Mouse (Mus musculus) midbrain, embryonic 12.5 days (tissue): Measurements from ENCODE around the gene Npr3. TPM values are rescaled to one million over a fixed set of nuclear protein-coding genes. Genes with fewer than 3 reads are reported as not detected.

Experiments
- ATAC-seq: fragments of 200-750 bp; cut with Nextera tagmentation; 2 replicates; pipeline ENCODE4 v1.8.0; 2017; ENCODE audit warnings: low read depth, moderate TSS enrichment, moderate library complexity; ENCODE audit not compliant: low FRiP score
- H3K27ac ChIP-seq: fragments of 300-500 bp; sonication (generic); replicated peaks from 2 replicates; pipeline ENCODE4 v1.5.1; 2016; ENCODE audit warnings: mild to moderate bottlenecking
- H3K27me3 ChIP-seq: fragments of 300-500 bp; sonication (generic); 2 replicates; pipeline ENCODE4 v1.6.1; 2016; ENCODE audit warnings: mild to moderate bottlenecking
- H3K36me3 ChIP-seq: fragments of 300-500 bp; sonication (generic); 2 replicates; pipeline ENCODE4 v1.6.1; 2016
- H3K4me1 ChIP-seq: fragments of 300-500 bp; sonication (generic); 2 replicates; pipeline ENCODE4 v1.6.1; 2016
- H3K4me2 ChIP-seq: fragments of 300-500 bp; sonication (generic); replicated peaks from 2 replicates; pipeline ENCODE4 v1.6.1; 2016; ENCODE audit warnings: mild to moderate bottlenecking, moderate library complexity
- H3K4me3 ChIP-seq: fragments of 300-500 bp; sonication (generic); 2 replicates; pipeline ENCODE4 v1.5.1; 2016; ENCODE audit warnings: mild to moderate bottlenecking
- H3K9ac ChIP-seq: fragments of 300-500 bp; sonication (generic); replicated peaks from 2 replicates; pipeline ENCODE4 v1.6.1; 2016; ENCODE audit warnings: mild to moderate bottlenecking, moderate library complexity
- H3K9me3 ChIP-seq: fragments of 300-500 bp; sonication (generic); 2 replicates; pipeline ENCODE4 v1.6.1; 2016; ENCODE audit warnings: mild to moderate bottlenecking
- WGBS: fragments of 180-500 bp; shearing (Covaris S2); methylation state at CpG from one replicate; pipeline ENCODE4 v1.1.7; 2016; 5-methylcytosine and 5-hydroxymethylcytosine counted together
- polyA plus RNA-seq: library from polyadenylated mRNA; unstranded; fragments of >200 nt; fragmentation: Nextera tagmentation; extraction: Ambion mirVana; gene quantifications from 2 replicates; pipeline ENCODE4 v1.2.1, GENCODE M21; 2016

Gene Npr3
- 2.7 and 3.2 TPM in 2 replicates for polyA plus RNA-seq

DNA sequence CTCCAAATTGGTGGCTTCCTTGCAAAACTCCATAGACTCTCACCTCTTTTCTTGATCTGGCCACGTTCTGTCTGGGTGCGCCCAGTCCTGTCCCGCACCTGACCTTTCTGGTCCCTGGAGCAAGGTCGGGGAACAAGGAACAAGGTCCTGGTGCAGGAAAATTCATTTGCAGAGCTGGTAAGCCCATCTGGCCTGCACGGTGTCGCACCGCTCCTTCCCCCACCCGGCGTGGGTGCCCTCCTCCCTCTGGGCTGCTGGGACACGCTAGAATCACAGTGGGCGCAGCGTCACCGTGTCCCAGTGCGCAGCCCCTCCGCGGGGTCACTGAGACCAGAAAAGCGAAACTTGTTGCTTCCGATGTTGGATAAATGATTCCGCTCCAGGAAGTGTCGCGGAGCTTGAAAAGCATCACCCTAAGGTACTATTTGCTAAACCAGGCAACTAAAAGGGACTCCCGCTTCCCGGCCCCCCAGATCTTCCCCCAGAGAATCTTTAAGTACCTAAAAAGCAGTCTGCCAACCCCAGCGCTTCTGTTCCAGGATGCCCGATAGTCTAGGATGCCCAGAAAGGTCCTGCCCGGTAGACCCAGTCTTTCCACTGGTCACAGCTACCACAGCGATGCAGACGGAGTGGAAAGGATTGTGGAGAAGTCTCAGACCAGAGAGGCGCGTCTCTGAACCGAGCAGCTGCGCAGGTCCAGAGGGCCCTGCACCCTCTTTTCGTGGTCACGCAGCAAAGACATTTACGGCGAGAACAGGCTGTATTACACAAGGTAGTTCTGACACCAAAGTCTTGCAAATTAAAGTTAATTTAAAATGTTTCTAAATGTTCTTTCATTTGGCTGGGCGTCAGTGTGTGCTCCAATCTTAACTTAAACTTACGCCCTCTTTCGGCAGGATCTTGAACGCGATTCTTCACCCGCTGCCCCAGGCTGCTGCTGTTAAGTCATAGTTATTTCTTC lies at the start of gene Npr3:
Gene Npr3, minus strand, starts transcription at position 717 of the 961 bp plus-strand sequence.
- H3K27ac ChIP-seq = no peak within 1 kb of the TSS
- peak; percentile 21; the same call in 1 of the 2 replicates for ATAC-seq
- H3K4me3 ChIP-seq = peak within 1 kb of the TSS; percentile 46
- no peaks in the 10 kb centered on the region for H3K36me3 ChIP-seq
- H3K27me3 ChIP-seq = peaks cover 62% of the 10 kb centered on the region
- no peaks in the 10 kb centered on the region for H3K9me3 ChIP-seq
- peak within 1 kb of the TSS; percentile 28; the same call in 1 of the 2 replicates for H3K9ac ChIP-seq
- peak within 1 kb of the TSS; percentile 83 for H3K4me2 ChIP-seq
- under 1% methylated on average over 42 of the region's 42 CpGs for WGBS
- H3K4me1 ChIP-seq = peaks cover 43% of the 10 kb centered on the region

DNA sequence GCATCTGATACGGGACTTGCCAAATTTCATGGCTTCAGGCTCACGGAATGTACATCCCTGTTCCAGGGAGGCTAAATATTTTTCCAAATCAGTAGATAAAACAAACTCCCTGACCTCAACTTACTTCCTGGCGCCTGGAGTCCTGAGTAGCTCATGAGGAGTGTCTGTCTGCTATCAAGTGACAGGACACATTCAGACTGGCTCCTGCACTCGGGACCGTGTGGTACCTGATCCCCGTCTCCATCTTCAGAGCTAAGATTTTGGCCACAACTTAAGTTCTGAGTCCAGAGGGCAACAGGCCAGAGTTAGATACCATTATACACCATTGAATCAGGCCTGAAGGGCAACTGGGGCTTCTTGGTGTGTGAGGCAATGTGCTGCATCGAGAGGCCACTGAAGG lies 49.0 kb upstream of the Npr3 start:
- 84% methylated on average over 7 of the region's 7 CpGs for WGBS
- H3K4me2 ChIP-seq = no peak overlapping the region
- H3K4me1 ChIP-seq = no peaks in the 10 kb centered on the region
- H3K27ac ChIP-seq = no peak overlapping the region
- no peaks in the 10 kb centered on the region for H3K9me3 ChIP-seq
- H3K27me3 ChIP-seq = no peaks in the 10 kb centered on the region
- H3K9ac ChIP-seq = no peak overlapping the region
- H3K4me3 ChIP-seq = no peak overlapping the region
- no peaks in the 10 kb centered on the region for H3K36me3 ChIP-seq
- no peak for ATAC-seq

DNA sequence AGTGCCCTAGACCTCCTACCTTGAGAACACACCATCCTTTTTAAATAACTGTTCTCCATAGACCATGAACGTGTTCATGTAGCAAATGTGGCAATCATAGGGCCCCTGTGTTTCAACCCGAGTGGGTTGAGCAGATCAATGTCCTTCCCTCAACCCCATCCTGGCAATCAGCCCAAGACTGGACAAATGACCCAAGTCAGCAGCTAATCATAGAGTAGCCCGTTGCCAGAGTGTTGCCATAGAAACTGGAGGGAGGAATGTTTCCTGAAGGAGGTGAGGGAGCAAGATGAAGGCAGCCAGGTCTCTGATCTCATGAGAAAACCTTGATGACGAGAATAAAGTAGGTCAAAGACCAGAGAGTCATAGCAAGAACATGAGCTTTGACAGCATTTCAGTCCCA lies 47.1 kb upstream of the Npr3 start:
- Histone ChIP-seq H3K27me3 (no peaks in the 10 kb centered on the region), H3K4me3 (no peak overlapping the region), H3K9ac (no peak overlapping the region), H3K4me2 (no peak overlapping the region), H3K27ac (no peak overlapping the region), H3K9me3 (no peaks in the 10 kb centered on the region), H3K36me3 (no peaks in the 10 kb centered on the region), H3K4me1 (no peaks in the 10 kb centered on the region)
- ATAC-seq = no peak
- 61% methylated on average over 4 of the region's 4 CpGs for WGBS

DNA sequence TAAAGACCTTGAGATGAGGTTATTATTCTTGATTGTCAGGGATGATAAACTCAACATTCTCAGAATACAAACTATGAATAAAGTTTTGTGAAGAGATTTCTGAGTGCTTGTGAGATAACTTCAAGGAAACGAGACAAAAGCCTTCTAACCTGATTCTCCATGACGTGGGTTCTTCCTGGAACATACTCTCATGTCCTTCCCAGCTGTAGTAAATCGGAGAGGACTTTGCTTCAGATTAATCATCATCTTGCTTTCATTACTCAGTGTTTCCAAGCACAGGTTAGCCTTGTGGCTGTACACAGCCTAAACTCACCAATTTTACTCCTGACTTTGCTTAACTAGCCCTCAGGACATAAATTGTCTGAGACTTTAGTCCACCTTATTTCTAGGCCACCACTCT lies 45.1 kb upstream of the Npr3 start:
- no peaks in the 10 kb centered on the region for H3K36me3 ChIP-seq
- no peak overlapping the region for H3K9ac ChIP-seq
- no peaks in the 10 kb centered on the region for H3K9me3 ChIP-seq
- H3K4me2 ChIP-seq = no peak overlapping the region
- H3K4me1 ChIP-seq = no peaks in the 10 kb centered on the region
- H3K27me3 ChIP-seq = no peaks in the 10 kb centered on the region
- no peak overlapping the region for H3K27ac ChIP-seq
- WGBS = 82% methylated on average over 3 of the region's 3 CpGs
- H3K4me3 ChIP-seq = no peak overlapping the region
- ATAC-seq = no peak

DNA sequence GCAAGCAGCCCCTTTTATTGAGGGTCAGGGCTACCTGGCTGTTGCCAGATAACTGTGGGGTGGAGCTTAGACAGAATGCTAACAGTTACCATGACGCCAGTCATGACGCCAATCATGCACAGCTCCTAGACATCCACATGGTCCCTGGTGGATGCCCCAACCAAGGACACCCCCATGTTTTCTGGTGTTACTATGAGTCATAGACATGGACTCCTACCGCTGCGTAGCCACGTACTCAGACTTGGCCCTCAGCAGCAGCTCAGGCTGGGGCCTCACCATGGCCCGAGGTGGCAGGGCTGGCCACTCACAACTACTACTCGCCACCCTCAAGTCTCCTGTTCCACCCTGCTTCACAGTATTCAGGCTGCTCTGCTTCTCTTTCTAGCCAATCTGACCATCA lies 44.1 kb upstream of the Npr3 start:
- Histone ChIP-seq H3K4me1 (no peaks in the 10 kb centered on the region), H3K9ac (no peak overlapping the region), H3K27ac (no peak overlapping the region), H3K27me3 (no peaks in the 10 kb centered on the region), H3K4me3 (no peak overlapping the region), H3K36me3 (no peaks in the 10 kb centered on the region), H3K4me2 (no peak overlapping the region), H3K9me3 (no peaks in the 10 kb centered on the region)
- ATAC-seq = no peak
- 95% methylated on average over 7 of the region's 7 CpGs for WGBS

DNA sequence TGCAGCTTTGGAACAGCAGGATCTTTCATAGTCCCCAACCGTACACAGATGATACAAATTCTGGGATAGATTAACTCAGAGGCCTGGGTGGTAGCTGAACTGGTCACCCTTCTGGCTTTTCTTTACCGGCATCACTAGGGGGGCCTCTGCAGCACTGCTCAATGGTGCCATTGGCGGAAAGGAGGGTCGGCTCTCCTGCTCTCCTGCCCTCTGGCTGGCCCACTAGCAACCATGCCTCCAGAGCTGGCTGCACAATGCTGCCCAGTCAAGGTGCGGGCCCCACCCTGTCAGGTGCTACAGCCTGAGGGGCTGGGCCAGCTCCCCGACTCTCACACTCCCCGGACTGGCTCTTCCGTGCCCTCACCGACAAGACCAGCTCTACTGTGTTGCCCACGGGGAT lies 43.1 kb upstream of the Npr3 start:
- Histone ChIP-seq H3K27ac (no peak overlapping the region), H3K4me2 (no peak overlapping the region), H3K4me3 (no peak overlapping the region), H3K9ac (no peak overlapping the region), H3K36me3 (no peaks in the 10 kb centered on the region), H3K4me1 (no peaks in the 10 kb centered on the region), H3K9me3 (no peaks in the 10 kb centered on the region), H3K27me3 (no peaks in the 10 kb centered on the region)
- 92% methylated on average over 10 of the region's 10 CpGs for WGBS
- ATAC-seq = no peak

DNA sequence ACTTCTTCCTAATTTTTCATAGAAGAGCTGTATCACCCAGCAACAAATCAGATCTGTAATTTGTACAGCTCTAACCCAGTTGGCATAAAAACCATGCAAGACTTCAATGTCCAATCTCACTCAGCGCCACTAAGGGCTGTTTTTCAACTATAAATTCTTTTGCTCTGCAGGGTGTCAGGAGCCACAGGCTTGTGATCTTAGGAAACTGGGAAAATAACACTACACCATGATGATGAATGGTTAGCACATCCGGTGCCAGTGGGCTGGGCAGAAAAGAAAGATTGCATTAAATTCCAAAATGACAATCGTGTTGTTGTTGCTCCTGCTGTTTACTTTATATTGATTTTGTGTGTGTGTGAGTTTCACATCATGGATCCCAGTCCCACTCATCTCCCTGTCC lies 42.4 kb upstream of the Npr3 start:
- WGBS = 90% methylated on average over 3 of the region's 3 CpGs
- Histone ChIP-seq H3K27ac (no peak overlapping the region), H3K36me3 (no peaks in the 10 kb centered on the region), H3K9ac (no peak overlapping the region), H3K4me1 (no peaks in the 10 kb centered on the region), H3K27me3 (no peaks in the 10 kb centered on the region), H3K4me3 (no peak overlapping the region), H3K4me2 (no peak overlapping the region), H3K9me3 (no peaks in the 10 kb centered on the region)
- no peak for ATAC-seq

DNA sequence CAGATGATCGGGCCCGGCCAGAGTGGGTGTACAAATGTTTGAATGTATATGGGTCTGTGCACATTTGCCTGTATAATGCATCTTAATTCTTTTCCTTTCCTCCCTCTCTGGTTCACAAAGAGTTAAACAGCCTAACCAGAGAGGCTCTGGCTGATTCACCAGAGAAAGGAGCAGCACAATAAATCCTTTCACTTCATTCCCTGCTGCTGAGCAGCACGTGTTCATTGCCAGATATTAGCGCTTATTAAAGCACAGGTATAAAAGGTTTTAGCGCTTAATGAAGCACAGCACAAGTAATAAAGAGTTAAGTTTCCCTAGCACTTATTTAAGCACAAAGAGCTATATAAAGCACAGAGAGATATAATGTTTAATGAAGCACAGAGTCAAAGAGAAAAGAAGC lies 33.8 kb upstream of the Npr3 start:
- Histone ChIP-seq H3K27ac (no peak overlapping the region), H3K9ac (no peak overlapping the region), H3K4me2 (no peak overlapping the region), H3K9me3 (no peaks in the 10 kb centered on the region), H3K4me1 (no peaks in the 10 kb centered on the region), H3K4me3 (no peak overlapping the region), H3K36me3 (no peaks in the 10 kb centered on the region), H3K27me3 (no peaks in the 10 kb centered on the region)
- ATAC-seq = no peak
- WGBS = 47% methylated on average over 5 of the region's 5 CpGs

DNA sequence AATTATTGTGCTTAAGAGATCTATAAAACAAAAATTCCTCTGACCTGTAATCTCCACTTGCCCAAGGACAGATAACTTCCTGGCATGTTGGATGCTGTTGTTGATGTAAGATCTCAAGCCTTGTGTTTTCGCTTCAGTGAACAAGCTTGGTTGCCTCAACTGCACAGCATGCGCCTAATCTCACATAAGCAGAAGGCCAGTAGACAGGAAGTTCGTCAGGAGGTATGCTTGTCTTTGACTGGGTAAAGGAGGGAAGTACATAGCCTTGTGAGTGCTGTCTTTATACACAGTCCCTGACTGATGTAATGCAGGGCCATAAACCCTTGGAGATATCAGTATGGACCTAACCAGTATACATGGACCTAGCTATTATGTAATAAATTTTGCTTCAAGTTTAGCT lies 20.7 kb upstream of the Npr3 start:
- no peak overlapping the region for H3K4me2 ChIP-seq
- H3K27me3 ChIP-seq = no peaks in the 10 kb centered on the region
- no peaks in the 10 kb centered on the region for H3K9me3 ChIP-seq
- ATAC-seq = no peak
- H3K36me3 ChIP-seq = no peaks in the 10 kb centered on the region
- H3K4me1 ChIP-seq = no peaks in the 10 kb centered on the region
- no peak overlapping the region for H3K9ac ChIP-seq
- no peak overlapping the region for H3K4me3 ChIP-seq
- no peak overlapping the region for H3K27ac ChIP-seq
- WGBS = 76% methylated on average over 3 of the region's 3 CpGs

DNA sequence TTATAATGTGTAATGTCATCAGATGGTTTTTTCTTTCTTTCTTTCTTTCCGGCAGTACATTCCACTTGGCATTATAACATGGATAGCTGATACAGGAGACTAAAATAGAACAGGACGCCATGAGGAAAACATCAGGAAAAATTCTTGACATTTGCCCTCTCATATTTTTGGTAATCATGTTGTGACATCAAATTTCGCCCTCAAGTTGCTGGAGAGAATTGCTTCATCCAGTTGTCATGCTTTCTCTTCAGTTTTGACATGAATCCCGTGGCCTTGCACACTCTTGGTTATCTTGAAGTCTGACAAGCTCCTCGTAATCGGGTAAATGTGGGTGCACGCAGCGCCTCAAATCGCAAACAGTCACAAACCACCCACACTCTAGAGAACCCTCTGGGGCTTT lies 7.0 kb upstream of the Npr3 start:
- Histone ChIP-seq H3K27ac (no peak overlapping the region), H3K27me3 (peaks cover under 1% of the 10 kb centered on the region), H3K4me3 (no peak overlapping the region), H3K4me1 (no peaks in the 10 kb centered on the region), H3K36me3 (no peaks in the 10 kb centered on the region), H3K9me3 (no peaks in the 10 kb centered on the region), H3K4me2 (no peak overlapping the region), H3K9ac (no peak overlapping the region)
- ATAC-seq = no peak
- WGBS = 88% methylated on average over 9 of the region's 9 CpGs

DNA sequence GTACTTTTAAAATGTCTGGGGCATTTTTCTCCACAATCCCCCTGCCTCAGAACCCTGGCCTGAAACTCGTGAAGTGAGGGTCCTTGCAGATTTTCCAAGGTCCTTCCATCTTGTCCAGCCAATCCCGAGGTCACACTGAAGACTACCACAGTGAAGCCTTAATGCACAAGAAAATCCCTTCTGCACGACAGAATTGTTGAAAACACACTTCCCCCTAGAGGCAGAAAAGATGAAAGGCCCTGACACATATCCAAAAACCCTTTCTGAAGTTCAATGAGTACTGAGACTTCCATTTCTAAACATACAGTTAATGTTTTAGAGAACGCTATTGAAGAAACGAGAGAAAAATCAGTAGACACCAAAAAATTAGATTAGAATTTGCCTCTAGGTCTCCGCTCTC lies 2.8 kb upstream of the Npr3 start:
- no peak overlapping the region for H3K4me3 ChIP-seq
- no peak overlapping the region for H3K4me2 ChIP-seq
- no peak overlapping the region for H3K27ac ChIP-seq
- peaks cover 35% of the 10 kb centered on the region for H3K27me3 ChIP-seq
- WGBS = 49% methylated on average over 6 of the region's 6 CpGs
- H3K4me1 ChIP-seq = peaks cover 23% of the 10 kb centered on the region
- no peaks in the 10 kb centered on the region for H3K36me3 ChIP-seq
- H3K9ac ChIP-seq = no peak overlapping the region
- no peak for ATAC-seq
- no peaks in the 10 kb centered on the region for H3K9me3 ChIP-seq

DNA sequence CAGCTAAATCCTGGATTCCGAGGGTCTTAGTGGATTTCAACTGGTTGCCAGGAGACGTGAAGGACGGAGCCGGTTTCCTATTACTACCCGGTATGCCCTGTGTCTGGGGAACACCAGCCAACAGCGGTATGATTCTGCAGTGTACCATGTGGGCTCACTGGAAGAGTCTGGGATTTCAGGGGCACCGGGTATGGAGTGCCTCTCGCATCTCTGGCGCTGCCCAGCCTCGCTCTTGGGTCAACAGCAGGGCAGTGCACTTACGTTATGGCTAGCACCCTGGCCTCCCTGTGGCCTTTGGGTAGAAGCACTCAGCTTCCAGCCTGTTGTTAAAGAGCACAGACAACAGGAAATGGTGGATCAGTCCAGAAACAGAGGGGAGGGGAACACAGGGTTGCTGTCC lies 1.1 kb upstream of the Npr3 start:
- Histone ChIP-seq H3K9ac (no peak overlapping the region), H3K4me3 (0 out of 2 replicates have a peak overlapping the region, but pooled peaks have one; percentile 7), H3K4me2 (peak overlapping the region; percentile 33), H3K27me3 (peaks cover 52% of the 10 kb centered on the region), H3K27ac (no peak overlapping the region), H3K4me1 (peaks cover 40% of the 10 kb centered on the region), H3K9me3 (no peaks in the 10 kb centered on the region), H3K36me3 (no peaks in the 10 kb centered on the region)
- WGBS = 5% methylated on average over 11 of the region's 11 CpGs
- no peak for ATAC-seq
